Mouse (Mus musculus): ENCODE measurements around the gene Hk3. TPM values are rescaled to one million over a fixed set of nuclear protein-coding genes. Genes with fewer than 3 reads are reported as not detected.

Hk3 gene
- polyA plus RNA-seq, 1 experiment from 2014 or later = 0.82 TPM

DNA sequence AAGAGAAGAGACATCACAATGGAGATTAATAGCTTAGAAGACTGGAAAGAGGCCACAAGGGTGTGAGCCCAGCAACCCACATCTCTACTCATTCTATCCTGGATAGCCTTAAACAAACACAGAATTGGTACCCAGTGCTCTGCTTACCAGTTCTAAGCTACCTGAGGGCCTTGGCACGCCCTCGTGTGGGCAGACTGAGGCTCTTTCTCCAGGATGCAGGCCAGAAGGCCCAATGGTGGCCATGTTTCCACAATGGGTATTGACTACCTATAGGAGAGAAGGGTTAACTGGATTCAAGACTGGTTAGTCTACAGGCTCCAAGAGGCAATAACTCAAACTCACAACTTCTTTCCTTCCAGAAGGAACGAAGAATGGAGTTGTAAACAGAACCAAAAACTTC is 2.0 kb downstream of the Hk3 start:
- Histone ChIP-seq H3K9ac (replicated peaks; ENCODE audit: low read depth, low read length) (no peak overlapping the region), H3K36me3 (ENCODE audit: control insufficient read depth, insufficient read depth) (no peaks in the 10 kb centered on the region), H3K4me2 (ENCODE audit: low read length) (no peak overlapping the region), H3K4me3 (replicated peaks; ENCODE audit: low read length) (no peak overlapping the region), H3K27ac (ENCODE audit: low read length) (no peak overlapping the region), H3K9me3 (ENCODE audit: control insufficient read depth, low read length) (no peaks in the 10 kb centered on the region), H3K27me3 (replicated peaks; ENCODE audit: control insufficient read depth, insufficient read depth, low read length) (no peaks in the 10 kb centered on the region), H3K4me1 (replicated peaks; ENCODE audit: control insufficient read depth, insufficient read depth, low read length) (no peaks in the 10 kb centered on the region)
- ATAC-seq = no peak
- WGBS = 60% methylated on average over 3 of the region's 3 CpGs

DNA sequence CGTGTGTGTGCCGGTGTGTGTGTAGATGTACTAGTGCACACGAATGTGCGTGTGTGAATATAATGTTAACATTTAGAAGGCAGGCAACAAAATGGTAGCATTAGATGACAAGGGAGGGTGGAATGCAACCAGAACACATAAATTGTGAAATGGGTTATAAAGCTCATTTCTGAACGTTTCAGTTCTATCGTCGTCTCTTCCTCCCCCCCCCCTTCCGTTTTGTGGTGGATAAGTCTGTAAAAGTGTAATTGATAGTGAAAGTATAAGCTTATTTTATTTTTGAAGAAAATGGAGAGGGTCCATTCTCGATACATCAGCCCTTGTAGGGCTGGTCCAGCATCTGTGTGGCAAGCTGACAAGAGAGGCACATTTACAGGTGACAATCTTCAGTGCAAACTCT is 2.5 kb downstream of the Hk3 start:
- no peak for ATAC-seq
- Histone ChIP-seq H3K36me3 (ENCODE audit: control insufficient read depth, insufficient read depth) (no peaks in the 10 kb centered on the region), H3K27ac (ENCODE audit: low read length) (no peak overlapping the region), H3K4me2 (ENCODE audit: low read length) (no peak overlapping the region), H3K4me3 (replicated peaks; ENCODE audit: low read length) (no peak overlapping the region), H3K4me1 (replicated peaks; ENCODE audit: control insufficient read depth, insufficient read depth, low read length) (no peaks in the 10 kb centered on the region), H3K9ac (replicated peaks; ENCODE audit: low read depth, low read length) (no peak overlapping the region), H3K9me3 (ENCODE audit: control insufficient read depth, low read length) (no peaks in the 10 kb centered on the region), H3K27me3 (replicated peaks; ENCODE audit: control insufficient read depth, insufficient read depth, low read length) (no peaks in the 10 kb centered on the region)
- 84% methylated on average over 9 of the region's 9 CpGs for WGBS

DNA sequence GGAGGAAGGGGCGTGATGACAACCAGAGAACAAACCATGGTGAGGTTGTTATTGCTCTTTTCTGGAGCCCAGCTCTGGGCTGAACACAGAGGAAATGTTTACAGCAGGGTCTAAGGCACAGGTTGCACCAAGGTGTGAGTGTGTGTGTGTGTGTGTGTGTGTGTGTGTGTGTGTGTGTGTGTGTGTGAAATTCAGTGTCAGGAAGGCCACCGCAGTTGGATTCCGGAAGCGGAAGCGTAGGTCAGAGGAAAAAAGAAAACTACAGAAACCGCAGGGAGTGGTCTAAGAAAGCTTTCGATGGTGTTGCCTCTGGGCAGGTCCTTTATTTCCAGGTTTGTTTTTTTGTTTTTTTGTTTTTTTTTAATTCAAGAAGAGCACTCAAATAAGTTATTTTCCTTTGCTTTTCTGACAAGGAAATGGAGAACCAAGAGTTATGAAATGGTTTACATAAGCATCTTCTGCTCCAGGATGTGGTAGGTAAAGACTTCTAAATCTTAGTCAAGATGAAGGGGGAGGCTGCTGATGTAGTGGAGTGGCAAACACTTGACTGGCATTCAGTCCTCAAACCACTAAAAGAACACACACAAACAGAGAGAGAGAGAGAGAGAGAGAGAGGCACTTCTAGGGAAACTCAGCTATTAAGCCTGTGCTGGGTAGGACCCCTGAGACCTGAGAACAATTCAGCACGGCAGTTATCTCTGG is 3.1 kb downstream of the Hk3 start:
- H3K27me3 ChIP-seq (replicated peaks; ENCODE audit: control insufficient read depth, insufficient read depth, low read length) = no peaks in the 10 kb centered on the region
- H3K4me1 ChIP-seq (replicated peaks; ENCODE audit: control insufficient read depth, insufficient read depth, low read length) = no peaks in the 10 kb centered on the region
- no peak overlapping the region for H3K4me2 ChIP-seq (ENCODE audit: low read length)
- H3K4me3 ChIP-seq (replicated peaks; ENCODE audit: low read length) = no peak overlapping the region
- no peaks in the 10 kb centered on the region for H3K36me3 ChIP-seq (ENCODE audit: control insufficient read depth, insufficient read depth)
- H3K9me3 ChIP-seq (ENCODE audit: control insufficient read depth, low read length) = no peaks in the 10 kb centered on the region
- H3K27ac ChIP-seq (ENCODE audit: low read length) = no peak overlapping the region
- ATAC-seq = no peak
- H3K9ac ChIP-seq (replicated peaks; ENCODE audit: low read depth, low read length) = no peak overlapping the region
- WGBS = 79% methylated on average over 8 of the region's 8 CpGs

DNA sequence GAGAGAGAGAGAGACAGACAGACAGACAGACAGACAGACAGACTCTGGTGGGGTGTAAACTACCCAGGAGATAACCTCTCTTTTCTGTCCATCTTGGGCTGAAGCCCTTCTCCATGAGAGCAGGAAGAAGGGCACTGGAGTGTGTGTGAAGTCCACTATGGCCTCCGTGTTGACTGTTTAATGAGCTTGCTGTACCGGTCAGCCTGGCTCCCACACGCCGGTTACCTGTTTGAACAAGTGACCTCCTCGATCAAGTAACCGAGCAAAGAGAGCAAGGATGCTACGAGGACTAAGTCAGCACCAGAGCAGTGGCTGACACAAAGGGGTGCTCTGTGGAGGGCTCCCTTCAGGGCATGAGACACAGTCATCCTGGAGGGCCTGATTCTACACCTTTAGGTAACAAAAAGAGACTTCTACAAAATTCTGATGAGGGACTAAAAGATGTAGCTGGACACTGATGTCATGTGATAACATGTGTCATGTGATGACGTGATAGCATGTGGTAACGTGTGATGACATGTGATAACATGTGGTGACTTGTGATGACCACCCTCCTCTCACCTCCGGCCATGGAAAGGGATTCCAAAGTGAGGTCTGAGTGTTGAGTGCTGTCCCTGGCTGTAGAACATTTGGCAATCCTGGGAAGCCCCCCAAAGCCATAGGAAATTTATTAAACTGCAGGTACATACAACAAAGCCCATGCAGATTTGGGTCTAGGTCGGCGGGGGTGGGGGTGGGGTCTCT is 3.9 kb downstream of the Hk3 start:
- Histone ChIP-seq H3K9me3 (ENCODE audit: control insufficient read depth, low read length) (no peaks in the 10 kb centered on the region), H3K36me3 (ENCODE audit: control insufficient read depth, insufficient read depth) (no peaks in the 10 kb centered on the region), H3K9ac (replicated peaks; ENCODE audit: low read depth, low read length) (no peak overlapping the region), H3K4me2 (ENCODE audit: low read length) (no peak overlapping the region), H3K27me3 (replicated peaks; ENCODE audit: control insufficient read depth, insufficient read depth, low read length) (no peaks in the 10 kb centered on the region), H3K4me1 (replicated peaks; ENCODE audit: control insufficient read depth, insufficient read depth, low read length) (no peaks in the 10 kb centered on the region), H3K4me3 (replicated peaks; ENCODE audit: low read length) (no peak overlapping the region), H3K27ac (ENCODE audit: low read length) (no peak overlapping the region)
- ATAC-seq = no peak
- WGBS = 89% methylated on average over 12 of the region's 12 CpGs

DNA sequence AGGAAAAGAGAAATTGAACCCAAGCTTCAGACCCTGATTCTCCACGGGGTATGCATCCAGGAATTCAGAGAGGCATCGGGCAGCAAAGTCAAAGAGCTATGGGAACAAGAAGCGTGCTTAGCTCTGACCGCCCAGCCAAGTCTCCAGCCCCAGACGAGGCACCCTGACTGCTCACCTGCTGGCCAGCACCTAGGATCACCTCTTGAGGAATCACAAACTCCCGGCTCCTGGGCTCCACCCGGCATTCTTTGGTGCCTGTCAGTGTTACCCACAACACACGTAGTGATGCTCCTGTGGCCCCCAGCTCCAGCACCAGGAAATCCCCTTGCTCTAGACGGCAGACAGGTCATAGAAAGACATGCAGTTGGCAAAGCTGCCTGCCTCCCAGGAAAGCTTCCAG is 6.7 kb downstream of the Hk3 start:
- H3K9ac ChIP-seq (replicated peaks; ENCODE audit: low read depth, low read length) = no peak overlapping the region
- no peak for ATAC-seq
- H3K4me3 ChIP-seq (replicated peaks; ENCODE audit: low read length) = no peak overlapping the region
- H3K27me3 ChIP-seq (replicated peaks; ENCODE audit: control insufficient read depth, insufficient read depth, low read length) = no peaks in the 10 kb centered on the region
- H3K4me2 ChIP-seq (ENCODE audit: low read length) = no peak overlapping the region
- WGBS = 60% methylated on average over 9 of the region's 9 CpGs
- H3K36me3 ChIP-seq (ENCODE audit: control insufficient read depth, insufficient read depth) = no peaks in the 10 kb centered on the region
- no peaks in the 10 kb centered on the region for H3K4me1 ChIP-seq (replicated peaks; ENCODE audit: control insufficient read depth, insufficient read depth, low read length)
- no peaks in the 10 kb centered on the region for H3K9me3 ChIP-seq (ENCODE audit: control insufficient read depth, low read length)
- no peak overlapping the region for H3K27ac ChIP-seq (ENCODE audit: low read length)

DNA sequence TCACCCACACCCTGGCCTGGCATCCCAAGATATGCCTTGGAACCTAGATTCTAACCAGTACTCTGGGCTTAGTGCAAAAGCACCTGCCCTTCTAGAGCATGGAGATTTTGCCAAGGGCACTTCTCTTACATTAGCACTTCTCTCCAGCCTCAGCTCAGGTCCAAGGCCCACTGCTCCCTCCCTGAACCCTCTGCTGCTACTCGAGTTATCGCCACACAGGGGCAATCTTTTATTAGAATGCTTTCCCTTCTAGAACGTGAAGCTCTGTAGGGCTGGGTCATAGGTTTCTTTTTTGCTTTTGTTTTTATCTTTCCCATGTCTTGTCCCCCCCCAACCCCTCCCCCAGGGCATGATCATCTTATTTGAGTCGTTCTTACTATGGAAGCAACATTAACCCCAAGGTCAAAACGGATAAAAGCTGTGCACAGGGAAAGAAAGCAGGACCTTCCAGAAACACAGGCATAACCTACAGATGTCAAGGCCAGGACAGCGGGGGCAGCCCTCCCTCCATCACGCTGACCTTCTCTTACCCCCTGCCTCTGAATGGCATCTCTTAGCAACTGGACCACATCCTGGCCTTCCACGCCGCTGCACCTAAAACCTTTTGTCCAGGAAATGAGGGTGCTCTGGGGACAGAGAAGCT is 7.4 kb downstream of the Hk3 start:
- Histone ChIP-seq H3K4me2 (ENCODE audit: low read length) (no peak overlapping the region), H3K36me3 (ENCODE audit: control insufficient read depth, insufficient read depth) (no peaks in the 10 kb centered on the region), H3K4me3 (replicated peaks; ENCODE audit: low read length) (no peak overlapping the region), H3K9me3 (ENCODE audit: control insufficient read depth, low read length) (no peaks in the 10 kb centered on the region), H3K4me1 (replicated peaks; ENCODE audit: control insufficient read depth, insufficient read depth, low read length) (no peaks in the 10 kb centered on the region), H3K27me3 (replicated peaks; ENCODE audit: control insufficient read depth, insufficient read depth, low read length) (no peaks in the 10 kb centered on the region), H3K27ac (ENCODE audit: low read length) (no peak overlapping the region), H3K9ac (replicated peaks; ENCODE audit: low read depth, low read length) (no peak overlapping the region)
- no peak for ATAC-seq
- 22% methylated on average over 9 of the region's 9 CpGs for WGBS

DNA sequence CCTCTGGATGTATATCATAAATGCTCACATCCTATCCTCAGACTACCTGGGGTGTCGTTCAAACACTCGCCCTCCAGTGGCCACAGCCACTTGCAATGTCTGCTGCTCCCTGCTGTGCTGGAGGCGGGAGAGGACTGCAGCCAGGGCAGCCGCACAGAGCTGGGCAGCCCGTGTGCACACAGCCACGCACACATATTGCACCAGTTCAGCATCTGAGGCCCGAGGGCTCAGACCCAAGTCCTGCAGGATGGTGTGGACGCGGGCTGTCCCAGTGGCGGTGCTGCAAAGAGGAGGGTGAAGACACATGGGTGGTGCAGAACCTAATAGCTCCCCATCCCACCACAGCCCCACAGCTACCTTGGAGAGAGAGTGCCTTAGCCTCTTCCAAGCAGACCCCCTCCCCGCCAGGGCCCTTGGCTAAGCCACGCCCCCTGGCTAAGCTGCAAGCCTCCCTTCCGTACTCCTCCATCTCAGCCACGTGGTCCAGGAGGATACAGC is 9.2 kb downstream of the Hk3 start:
- no peak overlapping the region for H3K4me3 ChIP-seq (replicated peaks; ENCODE audit: low read length)
- no peak overlapping the region for H3K9ac ChIP-seq (replicated peaks; ENCODE audit: low read depth, low read length)
- H3K36me3 ChIP-seq (ENCODE audit: control insufficient read depth, insufficient read depth) = no peaks in the 10 kb centered on the region
- H3K4me1 ChIP-seq (replicated peaks; ENCODE audit: control insufficient read depth, insufficient read depth, low read length) = peaks cover 4% of the 10 kb centered on the region; the same call in 1 of the 2 replicates
- 6% methylated on average over 14 of the region's 14 CpGs for WGBS
- no peak overlapping the region for H3K27ac ChIP-seq (ENCODE audit: low read length)
- no peaks in the 10 kb centered on the region for H3K27me3 ChIP-seq (replicated peaks; ENCODE audit: control insufficient read depth, insufficient read depth, low read length)
- no peak overlapping the region for H3K4me2 ChIP-seq (ENCODE audit: low read length)
- no peaks in the 10 kb centered on the region for H3K9me3 ChIP-seq (ENCODE audit: control insufficient read depth, low read length)
- peak; percentile 32 for ATAC-seq

DNA sequence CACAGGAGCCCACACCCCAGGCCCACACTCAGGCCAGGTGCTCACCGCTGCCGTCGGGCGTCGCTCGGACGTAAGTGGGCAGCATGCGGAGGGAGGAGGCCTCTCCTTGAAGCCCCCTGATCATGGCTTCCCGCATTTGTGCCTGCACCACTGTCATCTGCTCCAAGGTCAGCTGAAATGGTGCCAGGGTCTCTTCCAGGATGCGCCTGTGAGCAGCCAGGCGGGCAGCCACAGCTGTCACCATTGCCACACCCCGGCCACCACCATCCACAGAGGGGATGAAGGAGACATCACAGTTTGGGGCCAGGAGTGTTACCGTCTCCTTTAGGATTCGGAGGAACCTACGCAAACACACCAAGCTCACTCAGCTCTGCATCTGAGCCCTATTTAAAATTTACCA is 10.1 kb downstream of the Hk3 start:
- Histone ChIP-seq H3K9me3 (ENCODE audit: control insufficient read depth, low read length) (no peaks in the 10 kb centered on the region), H3K36me3 (ENCODE audit: control insufficient read depth, insufficient read depth) (no peaks in the 10 kb centered on the region), H3K27me3 (replicated peaks; ENCODE audit: control insufficient read depth, insufficient read depth, low read length) (no peaks in the 10 kb centered on the region), H3K9ac (replicated peaks; ENCODE audit: low read depth, low read length) (no peak overlapping the region), H3K4me1 (replicated peaks; ENCODE audit: control insufficient read depth, insufficient read depth, low read length) (peaks cover 6% of the 10 kb centered on the region; the same call in 1 of the 2 replicates), H3K4me2 (ENCODE audit: low read length) (no peak overlapping the region), H3K4me3 (replicated peaks; ENCODE audit: low read length) (no peak overlapping the region), H3K27ac (ENCODE audit: low read length) (no peak overlapping the region)
- 91% methylated on average over 15 of the region's 15 CpGs for WGBS
- no peak for ATAC-seq

DNA sequence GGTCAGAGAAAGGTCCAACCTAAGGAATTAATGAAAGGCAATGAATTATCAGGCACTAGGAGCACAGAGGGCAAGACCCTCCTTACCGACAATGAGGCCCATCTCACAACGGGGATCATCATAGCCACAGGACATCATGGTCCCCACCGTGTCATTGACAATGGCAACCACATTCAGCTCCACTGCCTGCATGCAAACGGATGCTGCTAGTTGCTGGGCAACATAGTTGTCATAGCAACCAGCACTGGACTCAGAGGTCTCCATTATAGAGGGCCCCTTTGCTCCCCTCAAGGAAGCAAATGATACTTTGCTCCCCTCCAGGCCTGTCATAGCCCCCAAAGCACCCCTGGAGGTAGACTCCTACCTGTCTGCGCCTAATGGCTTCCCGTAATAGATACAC is 12.6 kb downstream of the Hk3 start:
- peak; percentile 54; the same call in 1 of the 2 replicates for ATAC-seq
- no peaks in the 10 kb centered on the region for H3K9me3 ChIP-seq (ENCODE audit: control insufficient read depth, low read length)
- H3K27ac ChIP-seq (ENCODE audit: low read length) = no peak overlapping the region
- H3K9ac ChIP-seq (replicated peaks; ENCODE audit: low read depth, low read length) = no peak overlapping the region
- H3K4me3 ChIP-seq (replicated peaks; ENCODE audit: low read length) = no peak overlapping the region
- H3K4me1 ChIP-seq (replicated peaks; ENCODE audit: control insufficient read depth, insufficient read depth, low read length) = peaks cover 10% of the 10 kb centered on the region; the same call in 1 of the 2 replicates
- H3K27me3 ChIP-seq (replicated peaks; ENCODE audit: control insufficient read depth, insufficient read depth, low read length) = no peaks in the 10 kb centered on the region
- no peak overlapping the region for H3K4me2 ChIP-seq (ENCODE audit: low read length)
- H3K36me3 ChIP-seq (ENCODE audit: control insufficient read depth, insufficient read depth) = no peaks in the 10 kb centered on the region
- 34% methylated on average over 6 of the region's 6 CpGs for WGBS
